Mouse (Mus musculus): ENCODE measurements around the gene Hist1h2bg. TPM values are rescaled to one million over a fixed set of nuclear protein-coding genes. Genes with fewer than 3 reads are reported as not detected.

Hist1h2bg gene
- total RNA-seq, 2 experiments from 2014 or later, result 624 to 645 TPM

Small RNA genes lying within 50 kb of the gene (microRNA-seq; reads per million reads assigned to microRNA genes)
- 0 reads per million in 2 experiments for gene Gm44297
- 0 reads per million in 2 experiments for gene Gm44359
- gene Gm44394, result 0 reads per million in 2 experiments

Other genes with a start within 250 kb of the Hist1h2bg start
- gene Zfp322a, start 202.2 kb upstream of the Hist1h2bg start, total RNA-seq (2021), result 10 to 100 TPM; 17.6 to 23.5 TPM
- 1 to 10 TPM; 5.0 to 5.6 TPM for gene Abt1, start 147.5 kb upstream of the Hist1h2bg start, total RNA-seq (2021)
- gene Btn1a1, start 105.5 kb upstream of the Hist1h2bg start, total RNA-seq (2021), result under 1 TPM; 0.11 to 0.24 TPM
- gene Btn2a2, start 82.5 kb upstream of the Hist1h2bg start, total RNA-seq (2021), result not detected
- gene Hist1h4h, start 40.3 kb upstream of the Hist1h2bg start, total RNA-seq (2021), result 1,000 to 10,000 TPM; 1,227 to 1,327 TPM
- gene Hist1h2af, start 37.5 kb upstream of the Hist1h2bg start, total RNA-seq (2021), result 100 to 1,000 TPM; 480 to 499 TPM
- gene Hist1h3g, start 36.0 kb upstream of the Hist1h2bg start, total RNA-seq (2021), result 100 to 1,000 TPM; 165 to 172 TPM
- gene Hist1h2bh, start 28.0 kb upstream of the Hist1h2bg start, total RNA-seq (2021), result 10 to 100 TPM; 23.5 to 23.8 TPM
- 100 to 1,000 TPM; 121 to 128 TPM for gene Hist1h3f, start 27.3 kb upstream of the Hist1h2bg start, total RNA-seq (2021)
- 100 to 1,000 TPM; 802 to 855 TPM for gene Hist1h4f, start 19.7 kb upstream of the Hist1h2bg start, total RNA-seq (2021)
- 10 to 100 TPM; 40.0 to 43.0 TPM for gene Hist1h1d, start 18.1 kb upstream of the Hist1h2bg start, total RNA-seq (2021)
- gene Hist1h3e, start 9.0 kb upstream of the Hist1h2bg start, total RNA-seq (2021), result 100 to 1,000 TPM; 299 to 323 TPM
- gene Hist1h2ae, start 176 bp upstream of the Hist1h2bg start, total RNA-seq (2021), result 10 to 100 TPM; 77.0 to 85.3 TPM
- 100 to 1,000 TPM; 278 to 296 TPM for gene Hist1h2bf, start 2.8 kb downstream of the Hist1h2bg start, total RNA-seq (2021)
- 10 to 100 TPM; 62.5 to 79.1 TPM for gene Hist1h2ad, start 3.0 kb downstream of the Hist1h2bg start, total RNA-seq (2021)
- 10 to 100 TPM; 52.4 to 58.7 TPM for gene Hist1h3d, start 4.4 kb downstream of the Hist1h2bg start, total RNA-seq (2021)
- gene Hist1h4d, start 10.2 kb downstream of the Hist1h2bg start, total RNA-seq (2021), result 100 to 1,000 TPM; 322 to 324 TPM
- 10 to 100 TPM; 38.8 to 42.2 TPM for gene Hist1h2be, start 49.7 kb downstream of the Hist1h2bg start, total RNA-seq (2021)
- 100 to 1,000 TPM; 269 to 306 TPM for gene Hist1h1e, start 51.2 kb downstream of the Hist1h2bg start, total RNA-seq (2021)
- 10 to 100 TPM; 11.4 to 11.7 TPM for gene Hist1h2ac, start 112.6 kb downstream of the Hist1h2bg start, total RNA-seq (2021)
- 10 to 100 TPM; 44.8 to 56.0 TPM for gene Hist1h2bc, start 112.8 kb downstream of the Hist1h2bg start, total RNA-seq (2021)
- gene Hist1h1t, start 124.4 kb downstream of the Hist1h2bg start, total RNA-seq (2021), result 1 to 10 TPM; 1.6 to 1.8 TPM
- gene Hist1h4c, start 127.1 kb downstream of the Hist1h2bg start, total RNA-seq (2021), result 100 to 1,000 TPM; 167 to 175 TPM
- gene Hfe, start 139.5 kb downstream of the Hist1h2bg start, total RNA-seq (2021), result 10 to 100 TPM; 19.7 to 21.0 TPM
- 100 to 1,000 TPM; 472 to 511 TPM for gene Hist1h1c, start 167.4 kb downstream of the Hist1h2bg start, total RNA-seq (2021)
- 100 to 1,000 TPM; 252 to 264 TPM for gene Hist1h3c, start 174.2 kb downstream of the Hist1h2bg start, total RNA-seq (2021)
- 100 to 1,000 TPM; 281 to 294 TPM for gene Hist1h2bb, start 175.3 kb downstream of the Hist1h2bg start, total RNA-seq (2021)
- 100 to 1,000 TPM; 424 to 425 TPM for gene Hist1h2ab, start 179.7 kb downstream of the Hist1h2bg start, total RNA-seq (2021)
- 100 to 1,000 TPM; 568 to 625 TPM for gene Hist1h3b, start 180.9 kb downstream of the Hist1h2bg start, total RNA-seq (2021)
- 100 to 1,000 TPM; 312 to 320 TPM for gene Hist1h4b, start 185.6 kb downstream of the Hist1h2bg start, total RNA-seq (2021)
- gene Hist1h4a, start 189.8 kb downstream of the Hist1h2bg start, total RNA-seq (2021), result 100 to 1,000 TPM; 433 to 442 TPM
- 100 to 1,000 TPM; 440 to 473 TPM for gene Hist1h3a, start 191.0 kb downstream of the Hist1h2bg start, total RNA-seq (2021)
- 100 to 1,000 TPM; 219 to 236 TPM for gene Hist1h1a, start 192.3 kb downstream of the Hist1h2bg start, total RNA-seq (2021)
- gene Trim38, start 198.5 kb downstream of the Hist1h2bg start, total RNA-seq (2021), result not detected
- not detected for gene Slc17a2, start 235.6 kb downstream of the Hist1h2bg start, total RNA-seq (2021)

All from heart, postnatal 4 days (tissue).